Mouse (Mus musculus) testis, adult 2 months (tissue): ENCODE results near the gene Nup107. TPM values are rescaled to one million over a fixed set of nuclear protein-coding genes. Genes with fewer than 3 reads are reported as not detected.

Source experiments
- H3K27ac ChIP-seq: fragments of 200-500 bp; 2 replicates; pipeline ENCODE4 v1.5.1; 2012; ENCODE audit warnings: low read depth, low read length; ENCODE audit not compliant: control insufficient read depth, insufficient read depth
- H3K27me3 ChIP-seq: fragments of 200-500 bp; 2 replicates; pipeline ENCODE4 v1.6.1; 2012; ENCODE audit warnings: mild to moderate bottlenecking, low read length, moderate library complexity; ENCODE audit not compliant: control insufficient read depth, insufficient read depth
- H3K36me3 ChIP-seq: fragments of 200-500 bp; 2 replicates; pipeline ENCODE4 v1.6.1; 2012; ENCODE audit warnings: mild to moderate bottlenecking, low read length; ENCODE audit not compliant: control insufficient read depth, insufficient read depth
- H3K4me1 ChIP-seq: fragments of 200-500 bp; 2 replicates; pipeline ENCODE4 v1.6.1; 2012; ENCODE audit warnings: low read length; ENCODE audit not compliant: control insufficient read depth, insufficient read depth
- H3K4me3 ChIP-seq: fragments of 200-500 bp; 2 replicates; pipeline ENCODE4 v1.5.1; 2012; ENCODE audit warnings: low read depth, mild to moderate bottlenecking, low read length, moderate library complexity, mixed read lengths; ENCODE audit not compliant: control insufficient read depth
- CTCF ChIP-seq: fragments of 200-500 bp; IDR thresholded peaks from 2 replicates; pipeline ENCODE4 v1.5.1; 2012; ENCODE audit warnings: low read depth, mild to moderate bottlenecking, inconsistent platforms, low read length, moderate library complexity; ENCODE audit not compliant: control insufficient read depth, insufficient read depth, insufficient replicate concordance
- POLR2A ChIP-seq: fragments of 200-500 bp; IDR thresholded peaks from 2 replicates; pipeline ENCODE4 v1.6.1; 2012; ENCODE audit warnings: low read depth, mild to moderate bottlenecking, inconsistent platforms, low read length, moderate library complexity; ENCODE audit not compliant: control insufficient read depth
- polyA plus RNA-seq: library from polyadenylated mRNA; depleted of rRNA; stranded (reverse); fragments of >200 nt; gene quantifications from 2 replicates; pipeline ENCODE4 v1.2.3, GENCODE M21; 2012

Gene Nup107
- polyA plus RNA-seq, 1 experiment = 16.8 TPM

GRCm38 (mm10) chr10:117768141-117768440 lies 24.4 kb downstream of the Nup107 start:
- Histone ChIP-seq H3K4me3 (no peak overlapping the region), H3K36me3 (peaks cover under 1% of the 10 kb centered on the region), H3K27me3 (no peaks in the 10 kb centered on the region), H3K4me1 (no peaks in the 10 kb centered on the region), H3K27ac (no peak overlapping the region)
- TF ChIP-seq CTCF (no peak), POLR2A (no peak)

GRCm38 (mm10) chr10:117767286-117768140 lies 25.0 kb downstream of the Nup107 start:
- Histone ChIP-seq H3K27me3 (no peaks in the 10 kb centered on the region), H3K4me3 (no peak overlapping the region), H3K36me3 (peaks cover 3% of the 10 kb centered on the region), H3K27ac (no peak overlapping the region), H3K4me1 (no peaks in the 10 kb centered on the region)
- TF ChIP-seq POLR2A (no peak), CTCF (no peak)

GRCm38 (mm10) chr10:117766896-117767160 lies 25.7 kb downstream of the Nup107 start:
- peaks cover 3% of the 10 kb centered on the region for H3K36me3 ChIP-seq
- TF ChIP-seq POLR2A (no peak), CTCF (no peak)
- no peak overlapping the region for H3K4me3 ChIP-seq

DNA sequence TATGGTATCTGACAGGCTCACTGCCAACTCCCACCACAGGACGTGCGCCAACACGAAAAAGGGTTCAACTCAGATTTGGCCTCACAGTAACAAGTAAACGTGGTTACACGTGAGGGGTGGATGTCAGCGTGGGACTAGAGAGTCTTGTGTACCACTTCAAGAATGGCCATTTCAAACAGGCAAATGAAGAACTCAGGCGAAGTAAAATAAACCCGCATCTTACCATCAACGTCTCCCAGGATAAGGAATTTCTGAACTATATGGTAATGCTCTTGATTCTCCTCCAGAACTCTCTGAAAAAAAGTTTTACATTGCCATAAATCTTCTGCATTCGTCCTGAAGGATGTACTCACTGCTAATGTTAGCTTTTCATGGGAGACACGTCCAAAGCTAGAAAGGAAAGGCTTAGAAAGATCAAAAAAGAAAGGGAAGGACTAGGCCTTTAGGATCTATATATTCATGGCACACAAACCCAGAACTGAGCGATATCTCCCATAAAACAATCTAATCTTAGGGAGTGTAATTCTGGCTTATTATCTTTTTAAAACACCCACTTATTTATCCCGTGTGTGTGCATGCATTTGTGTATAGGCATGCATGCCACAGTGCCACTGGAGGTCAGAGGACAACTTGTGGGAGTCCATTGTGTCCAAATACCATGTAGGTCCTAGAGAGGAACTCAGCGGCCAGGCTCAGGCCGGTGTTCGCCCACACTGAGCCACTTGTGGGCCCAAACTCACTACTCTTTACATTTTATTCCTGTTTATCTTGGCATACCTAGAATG lies 26.2 kb downstream of the Nup107 start:
- Histone ChIP-seq H3K27ac (no peak overlapping the region), H3K27me3 (no peaks in the 10 kb centered on the region), H3K4me3 (no peak overlapping the region), H3K4me1 (no peaks in the 10 kb centered on the region), H3K36me3 (peaks cover 3% of the 10 kb centered on the region)
- TF ChIP-seq CTCF = no peak
- no peak for TF ChIP-seq POLR2A

More at GRCm38 (mm10) chr10:117766896-117767160, 25.7 kb downstream of the Nup107 start:
- no peaks in the 10 kb centered on the region for H3K27me3 ChIP-seq
- H3K4me1 ChIP-seq = no peaks in the 10 kb centered on the region
- no peak overlapping the region for H3K27ac ChIP-seq

DNA sequence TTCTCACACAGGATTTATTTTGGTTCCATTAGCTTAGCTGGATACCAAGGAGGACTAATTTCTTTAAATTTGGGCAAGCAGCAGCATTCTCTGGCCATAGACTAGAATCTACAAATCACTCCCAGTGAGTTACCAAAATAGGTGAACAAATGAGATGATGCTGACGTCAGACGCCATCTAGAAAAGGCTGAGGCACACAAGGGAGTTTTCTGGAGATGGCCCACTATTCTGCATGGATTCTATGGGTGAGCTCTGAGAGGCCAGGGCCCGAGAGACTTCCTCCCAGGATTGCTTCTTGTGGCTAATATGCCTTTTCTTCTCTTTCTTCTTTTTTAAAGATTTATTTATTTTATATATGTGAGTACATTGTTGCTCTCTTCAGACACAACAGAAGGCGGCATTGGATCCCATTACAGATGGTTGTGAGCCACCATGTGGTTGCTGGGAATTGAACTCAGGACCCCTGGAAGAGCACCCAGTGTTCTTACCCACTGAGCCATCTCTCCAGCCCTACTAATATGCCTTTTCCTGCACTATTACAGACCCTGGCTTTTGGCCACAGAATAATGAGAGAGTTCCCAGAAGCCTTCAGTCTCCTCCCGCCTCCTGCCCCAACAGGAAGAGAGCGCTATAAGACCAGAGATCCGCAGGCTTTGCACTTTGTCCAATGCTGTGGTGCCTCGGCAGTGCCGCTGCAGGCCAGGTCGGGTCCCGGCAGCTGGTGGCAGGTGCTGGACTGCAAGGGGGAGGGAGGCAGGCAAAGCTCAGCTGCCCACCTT lies 27.2 kb downstream of the Nup107 start:
- no peak for TF ChIP-seq CTCF
- no peak for TF ChIP-seq POLR2A
- Histone ChIP-seq H3K4me1 (no peaks in the 10 kb centered on the region), H3K27ac (no peak overlapping the region), H3K4me3 (no peak overlapping the region), H3K27me3 (no peaks in the 10 kb centered on the region), H3K36me3 (peaks cover 3% of the 10 kb centered on the region)

DNA sequence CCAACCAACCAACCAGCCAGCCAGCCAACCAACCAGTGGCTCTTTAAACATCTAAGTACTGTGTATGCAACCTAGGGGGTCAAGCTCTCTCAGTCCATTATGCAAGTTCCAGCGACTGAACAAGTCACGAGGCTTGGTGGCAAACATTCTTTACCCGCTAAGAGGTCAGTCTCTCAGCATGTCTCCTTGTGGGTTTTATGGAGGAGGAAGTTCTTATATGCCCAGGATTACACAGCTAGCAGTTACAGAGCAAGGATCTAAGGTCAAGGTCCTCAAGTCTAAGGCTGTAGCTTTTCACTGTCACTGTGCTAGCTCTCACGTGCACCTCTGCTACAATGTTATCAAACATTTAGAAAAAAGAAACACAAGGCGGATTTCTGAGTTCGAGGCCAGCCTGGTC lies 27.9 kb downstream of the Nup107 start:
- Histone ChIP-seq H3K36me3 (peaks cover 4% of the 10 kb centered on the region), H3K27me3 (no peaks in the 10 kb centered on the region), H3K4me3 (no peak overlapping the region), H3K27ac (no peak overlapping the region), H3K4me1 (no peaks in the 10 kb centered on the region)
- TF ChIP-seq POLR2A = no peak

- Histone ChIP-seq H3K27me3 (no peaks in the 10 kb centered on the region), H3K4me1 (no peaks in the 10 kb centered on the region), H3K27ac (no peak overlapping the region), H3K4me3 (no peak overlapping the region), H3K36me3 (peaks cover 7% of the 10 kb centered on the region)
- TF ChIP-seq POLR2A (no peak), CTCF (no peak)
These were observed 28.8 kb downstream of the Nup107 start for GRCm38 (mm10) chr10:117763588-117764190.
